Mouse (Mus musculus): ENCODE measurements around the gene Vsx1. TPM values are rescaled to one million over a fixed set of nuclear protein-coding genes. Genes with fewer than 3 reads are reported as not detected.

The Vsx1 gene
- polyA plus RNA-seq, 1 experiment from 2014 or later, result not detected

DNA sequence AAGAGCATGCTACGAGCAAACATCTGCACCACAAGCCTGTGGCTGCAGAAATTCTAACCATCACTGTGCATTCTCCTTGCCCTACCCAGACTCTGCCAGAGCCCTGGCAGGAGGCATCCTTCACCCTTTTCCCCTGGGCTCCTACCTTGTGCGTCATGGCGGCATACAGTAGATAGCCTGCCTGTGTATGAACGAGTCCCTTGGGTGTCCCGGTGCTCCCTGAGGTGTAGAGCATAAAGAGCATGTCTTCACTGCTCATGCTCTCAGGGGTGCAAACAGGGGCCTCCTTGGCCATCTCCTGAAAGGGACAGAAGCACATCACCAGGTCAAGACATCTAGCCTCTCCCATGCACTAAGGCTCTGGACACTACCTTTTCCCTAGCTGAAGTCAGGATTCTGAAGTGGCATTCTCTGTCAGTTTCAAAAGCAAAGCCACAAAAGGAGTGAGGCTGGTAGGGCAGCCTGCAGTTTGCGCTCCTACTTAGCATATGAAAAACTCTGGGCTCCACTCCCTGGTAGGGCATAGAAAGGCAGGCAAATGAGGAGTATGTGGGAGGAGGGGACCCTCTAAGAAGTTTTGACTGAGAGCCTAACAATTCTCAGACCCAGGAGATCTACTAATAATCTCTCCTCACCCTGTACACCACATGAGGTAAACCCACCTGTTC lies 51.3 kb downstream of the Vsx1 start:
- 74% methylated on average over 6 of the region's 6 CpGs for WGBS
- Histone ChIP-seq H3K9me3 (ENCODE audit: control insufficient read depth, low read length) (no peaks in the 10 kb centered on the region), H3K4me3 (ENCODE audit: low read depth, low read length) (no peak overlapping the region), H3K9ac (ENCODE audit: low read length) (no peak overlapping the region), H3K36me3 (ENCODE audit: control insufficient read depth, insufficient read depth, low read length) (peaks cover 12% of the 10 kb centered on the region; the same call in 1 of the 2 replicates), H3K4me2 (replicated peaks; ENCODE audit: low read depth) (no peak overlapping the region), H3K27me3 (ENCODE audit: control insufficient read depth, insufficient read depth, low read length) (no peaks in the 10 kb centered on the region), H3K4me1 (replicated peaks; ENCODE audit: control insufficient read depth, insufficient read depth) (no peaks in the 10 kb centered on the region), H3K27ac (replicated peaks) (no peak overlapping the region)
- TF ChIP-seq EP300 (optimal IDR thresholded peaks at IDR 0.05), result no peak
- TF ChIP-seq CTCF (IDR thresholded peaks at IDR 0.05; ENCODE audit: low read depth), result no peak
- ATAC-seq (ENCODE audit: low FRiP score, low TSS enrichment), result no peak
- DNase-seq (ENCODE audit: low spot score), result no peak

GRCm38 (mm10) chr2:150635877-150636446 lies 53.2 kb downstream of the Vsx1 start:
- H3K27me3 ChIP-seq (ENCODE audit: control insufficient read depth, insufficient read depth, low read length), result no peaks in the 10 kb centered on the region
- DNase-seq (ENCODE audit: low spot score), result no peak
- H3K4me2 ChIP-seq (replicated peaks; ENCODE audit: low read depth), result no peak overlapping the region
- TF ChIP-seq EP300 (optimal IDR thresholded peaks at IDR 0.05) (no peak), CTCF (IDR thresholded peaks at IDR 0.05; ENCODE audit: low read depth) (no peak)
- no peak overlapping the region for H3K27ac ChIP-seq (replicated peaks)
- no peaks in the 10 kb centered on the region for H3K9me3 ChIP-seq (ENCODE audit: control insufficient read depth, low read length)
- ATAC-seq (ENCODE audit: low FRiP score, low TSS enrichment), result no peak
- WGBS, result 57% methylated on average over 3 of the region's 3 CpGs
- no peak overlapping the region for H3K4me3 ChIP-seq (ENCODE audit: low read depth, low read length)
- 0 out of 2 replicates have a peak, but pooled peaks cover 7% of the 10 kb centered on the region for H3K36me3 ChIP-seq (ENCODE audit: control insufficient read depth, insufficient read depth, low read length)
- H3K9ac ChIP-seq (ENCODE audit: low read length), result no peak overlapping the region
- H3K4me1 ChIP-seq (replicated peaks; ENCODE audit: control insufficient read depth, insufficient read depth), result no peaks in the 10 kb centered on the region

Other genes with a start within 250 kb of the Vsx1 start
- 2.1 TPM in 2 replicates for gene Zfp442, start 237.9 kb downstream of the Vsx1 start, polyA plus RNA-seq (2015; fragmentation: Nextera tagmentation; extraction: Ambion mirVana)
- gene Zfp345, start 204.3 kb downstream of the Vsx1 start, polyA plus RNA-seq (2015; fragmentation: Nextera tagmentation; extraction: Ambion mirVana), result 0.07 TPM in 1 of 2 replicates, not detected in the other
- gene Cst7, start 118.9 kb downstream of the Vsx1 start, polyA plus RNA-seq (2015; fragmentation: Nextera tagmentation; extraction: Ambion mirVana), result 0.23 and 0.29 TPM in 2 replicates
- 30.0 and 30.1 TPM in 2 replicates for gene Apmap, start 80.8 kb downstream of the Vsx1 start, polyA plus RNA-seq (2015; fragmentation: Nextera tagmentation; extraction: Ambion mirVana)
- 28.2 and 35.7 TPM in 2 replicates for gene Acss1, start 20.9 kb downstream of the Vsx1 start, polyA plus RNA-seq (2015; fragmentation: Nextera tagmentation; extraction: Ambion mirVana)
- 23.5 and 24.2 TPM in 2 replicates for gene Entpd6, start 59.7 kb upstream of the Vsx1 start, polyA plus RNA-seq (2015; fragmentation: Nextera tagmentation; extraction: Ambion mirVana)
- gene Pygb, start 97.4 kb upstream of the Vsx1 start, polyA plus RNA-seq (2015; fragmentation: Nextera tagmentation; extraction: Ambion mirVana), result 109 and 115 TPM in 2 replicates
- 73.2 and 76.2 TPM in 2 replicates for gene Abhd12, start 215.4 kb upstream of the Vsx1 start, polyA plus RNA-seq (2015; fragmentation: Nextera tagmentation; extraction: Ambion mirVana)
- gene Gins1, start 216.0 kb upstream of the Vsx1 start, polyA plus RNA-seq (2015; fragmentation: Nextera tagmentation; extraction: Ambion mirVana), result 10.7 and 11.0 TPM in 2 replicates